Mouse (Mus musculus): Measurements from ENCODE around the gene Kcnh7. TPM values are rescaled to one million over a fixed set of nuclear protein-coding genes. Genes with fewer than 3 reads are reported as not detected.

Gene Kcnh7
- polyA plus RNA-seq, 1 experiment, result not detected

DNA sequence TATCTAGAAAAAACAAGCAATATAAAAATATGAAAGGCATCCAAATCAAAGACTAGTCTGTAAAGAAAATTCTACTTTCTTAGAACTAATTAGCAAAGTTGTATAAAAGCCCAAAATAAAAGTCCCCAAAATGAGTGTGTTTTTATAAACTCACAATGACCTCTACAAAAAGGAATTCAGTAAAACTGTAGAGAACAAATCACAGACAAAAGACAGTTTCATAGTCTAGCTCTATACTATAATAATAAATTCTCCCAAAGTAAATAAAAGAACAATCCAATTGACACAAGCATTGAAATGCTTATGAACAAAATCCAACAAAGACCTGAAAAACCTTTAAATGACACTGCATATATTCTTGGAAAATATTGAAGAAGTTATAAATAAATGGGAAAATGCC lies 169.2 kb downstream of the Kcnh7 start:
- Histone ChIP-seq H3K4me1 (ENCODE audit: control insufficient read depth, insufficient read depth, low read length) (no peaks in the 10 kb centered on the region), H3K4me3 (replicated peaks; ENCODE audit: control insufficient read depth, low read depth, low read length) (no peak overlapping the region), H3K27ac (ENCODE audit: control insufficient read depth, insufficient read depth, low read depth, low read length, poor library complexity) (no peak overlapping the region)
- TF ChIP-seq POLR2A (IDR thresholded peaks at IDR 0.05; ENCODE audit: borderline replicate concordance, control insufficient read depth, low read depth, low read length) (no peak), CTCF (IDR thresholded peaks at IDR 0.05; ENCODE audit: control insufficient read depth, insufficient read depth, low read length) (no peak)

- 79% methylated on average over 4 of the region's 4 CpGs for WGBS
- no peak overlapping the region for H3K27ac ChIP-seq (ENCODE audit: control insufficient read depth, insufficient read depth, low read depth, low read length, poor library complexity)
- H3K4me3 ChIP-seq (replicated peaks; ENCODE audit: control insufficient read depth, low read depth, low read length), result no peak overlapping the region
- no peaks in the 10 kb centered on the region for H3K4me1 ChIP-seq (ENCODE audit: control insufficient read depth, insufficient read depth, low read length)
- TF ChIP-seq CTCF (IDR thresholded peaks at IDR 0.05; ENCODE audit: control insufficient read depth, insufficient read depth, low read length) (no peak), POLR2A (IDR thresholded peaks at IDR 0.05; ENCODE audit: borderline replicate concordance, control insufficient read depth, low read depth, low read length) (no peak)
Measured at GRCm38 (mm10) chr2:63009141-63009540, 174.9 kb downstream of the Kcnh7 start.

DNA sequence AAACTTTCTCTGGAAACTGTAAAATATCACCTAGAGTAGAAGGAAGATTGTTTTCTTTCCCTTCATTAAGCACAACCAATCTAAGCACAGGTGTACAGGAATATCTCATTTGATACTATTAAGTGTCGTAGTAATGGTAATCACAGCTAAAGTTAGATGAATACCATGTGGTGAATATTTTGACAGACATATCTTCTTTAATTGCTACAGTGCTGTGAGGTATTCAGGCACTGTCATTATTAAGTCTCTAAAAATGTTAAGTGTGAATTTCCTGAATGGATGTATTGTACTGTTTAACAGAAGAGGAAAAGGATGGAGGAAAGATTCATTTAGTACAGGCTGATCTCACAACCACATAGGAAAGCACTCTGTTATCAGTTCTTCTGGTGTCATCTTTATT lies 181.3 kb downstream of the Kcnh7 start:
- Histone ChIP-seq H3K4me3 (replicated peaks; ENCODE audit: control insufficient read depth, low read depth, low read length) (no peak overlapping the region), H3K27ac (ENCODE audit: control insufficient read depth, insufficient read depth, low read depth, low read length, poor library complexity) (no peak overlapping the region), H3K4me1 (ENCODE audit: control insufficient read depth, insufficient read depth, low read length) (no peaks in the 10 kb centered on the region)
- 68% methylated on average over 1 of the region's 1 CpGs for WGBS
- TF ChIP-seq CTCF (IDR thresholded peaks at IDR 0.05; ENCODE audit: control insufficient read depth, insufficient read depth, low read length) (no peak), POLR2A (IDR thresholded peaks at IDR 0.05; ENCODE audit: borderline replicate concordance, control insufficient read depth, low read depth, low read length) (no peak)

- no peaks in the 10 kb centered on the region for H3K4me1 ChIP-seq (ENCODE audit: control insufficient read depth, insufficient read depth, low read length)
- 63% methylated on average over 2 of the region's 2 CpGs for WGBS
- TF ChIP-seq CTCF (IDR thresholded peaks at IDR 0.05; ENCODE audit: control insufficient read depth, insufficient read depth, low read length) (no peak), POLR2A (IDR thresholded peaks at IDR 0.05; ENCODE audit: borderline replicate concordance, control insufficient read depth, low read depth, low read length) (no peak)
- H3K4me3 ChIP-seq (replicated peaks; ENCODE audit: control insufficient read depth, low read depth, low read length), result no peak overlapping the region
- no peak overlapping the region for H3K27ac ChIP-seq (ENCODE audit: control insufficient read depth, insufficient read depth, low read depth, low read length, poor library complexity)
Measured at GRCm38 (mm10) chr2:62997692-62998091, 186.4 kb downstream of the Kcnh7 start.

- no peak overlapping the region for H3K27ac ChIP-seq (ENCODE audit: control insufficient read depth, insufficient read depth, low read depth, low read length, poor library complexity)
- no peak overlapping the region for H3K4me3 ChIP-seq (replicated peaks; ENCODE audit: control insufficient read depth, low read depth, low read length)
- TF ChIP-seq CTCF (IDR thresholded peaks at IDR 0.05; ENCODE audit: control insufficient read depth, insufficient read depth, low read length) (no peak), POLR2A (IDR thresholded peaks at IDR 0.05; ENCODE audit: borderline replicate concordance, control insufficient read depth, low read depth, low read length) (no peak)
- H3K4me1 ChIP-seq (ENCODE audit: control insufficient read depth, insufficient read depth, low read length), result no peaks in the 10 kb centered on the region
Measured at GRCm38 (mm10) chr2:62988616-62989015, 195.5 kb downstream of the Kcnh7 start.

DNA sequence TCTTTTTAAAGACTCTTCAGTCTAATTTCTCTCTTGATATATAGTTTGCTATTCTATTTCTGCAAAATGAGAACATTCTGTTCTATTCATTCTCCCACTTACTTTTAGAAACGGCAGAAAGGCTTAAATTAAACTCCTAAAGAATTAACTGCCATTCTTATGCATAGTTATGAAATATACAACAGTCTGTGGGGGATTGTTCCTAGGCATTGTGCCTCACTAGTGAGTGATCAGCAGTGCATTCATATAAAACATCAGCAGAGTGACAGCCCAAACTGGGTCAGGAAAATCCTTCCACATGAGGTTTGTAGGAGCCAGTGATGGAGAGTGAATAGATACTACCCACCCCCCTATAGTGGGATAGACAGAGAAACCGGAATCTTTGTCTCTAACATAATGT lies 200.2 kb downstream of the Kcnh7 start:
- WGBS, result 50% methylated on average over 2 of the region's 2 CpGs
- TF ChIP-seq POLR2A (IDR thresholded peaks at IDR 0.05; ENCODE audit: borderline replicate concordance, control insufficient read depth, low read depth, low read length) (no peak), CTCF (IDR thresholded peaks at IDR 0.05; ENCODE audit: control insufficient read depth, insufficient read depth, low read length) (no peak)
- Histone ChIP-seq H3K27ac (ENCODE audit: control insufficient read depth, insufficient read depth, low read depth, low read length, poor library complexity) (no peak overlapping the region), H3K4me3 (replicated peaks; ENCODE audit: control insufficient read depth, low read depth, low read length) (no peak overlapping the region), H3K4me1 (ENCODE audit: control insufficient read depth, insufficient read depth, low read length) (no peaks in the 10 kb centered on the region)

GRCm38 (mm10) chr2:62935273-62935874 lies 248.7 kb downstream of the Kcnh7 start:
- whole genome bisulfite sequencing, result 78% methylated on average over 1 of the region's 1 CpGs
- H3K27ac ChIP-seq (ENCODE audit: control insufficient read depth, insufficient read depth, low read depth, low read length, poor library complexity), result no peak overlapping the region
- no peak for TF ChIP-seq CTCF (IDR thresholded peaks at IDR 0.05; ENCODE audit: control insufficient read depth, insufficient read depth, low read length)
- no peak for TF ChIP-seq POLR2A (IDR thresholded peaks at IDR 0.05; ENCODE audit: borderline replicate concordance, control insufficient read depth, low read depth, low read length)
- no peak overlapping the region for H3K4me3 ChIP-seq (replicated peaks; ENCODE audit: control insufficient read depth, low read depth, low read length)
- no peaks in the 10 kb centered on the region for H3K4me1 ChIP-seq (ENCODE audit: control insufficient read depth, insufficient read depth, low read length)

- H3K4me1 ChIP-seq (ENCODE audit: control insufficient read depth, insufficient read depth, low read length), result no peaks in the 10 kb centered on the region
- WGBS, result 65% methylated on average over 3 of the region's 3 CpGs
- TF ChIP-seq POLR2A (IDR thresholded peaks at IDR 0.05; ENCODE audit: borderline replicate concordance, control insufficient read depth, low read depth, low read length), result no peak
- no peak for TF ChIP-seq CTCF (IDR thresholded peaks at IDR 0.05; ENCODE audit: control insufficient read depth, insufficient read depth, low read length)
- no peak overlapping the region for H3K4me3 ChIP-seq (replicated peaks; ENCODE audit: control insufficient read depth, low read depth, low read length)
- no peak overlapping the region for H3K27ac ChIP-seq (ENCODE audit: control insufficient read depth, insufficient read depth, low read depth, low read length, poor library complexity)
Measured at GRCm38 (mm10) chr2:62928494-62928893, 255.6 kb downstream of the Kcnh7 start.

DNA sequence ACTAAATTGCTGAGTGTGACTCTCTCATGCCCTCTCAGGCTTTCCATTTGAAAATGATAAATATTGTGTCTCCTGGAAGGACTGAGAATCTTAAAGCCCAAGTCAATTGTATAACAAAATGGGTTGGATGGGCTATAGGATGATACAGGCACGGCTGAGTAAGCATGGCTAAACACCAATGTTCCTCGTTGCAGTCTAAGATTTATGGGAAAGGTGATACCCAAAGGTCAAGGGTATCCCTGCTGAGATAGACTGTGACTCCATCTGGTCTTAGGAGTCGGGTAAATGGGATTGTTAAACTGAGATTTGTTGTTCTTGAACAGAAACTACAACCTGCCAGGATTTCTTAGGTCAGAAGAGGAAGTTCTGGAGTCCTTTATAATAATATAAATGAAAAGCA lies 256.0 kb downstream of the Kcnh7 start:
- WGBS, result 56% methylated on average over 3 of the region's 3 CpGs
- TF ChIP-seq CTCF (IDR thresholded peaks at IDR 0.05; ENCODE audit: control insufficient read depth, insufficient read depth, low read length) (no peak), POLR2A (IDR thresholded peaks at IDR 0.05; ENCODE audit: borderline replicate concordance, control insufficient read depth, low read depth, low read length) (no peak)
- no peak overlapping the region for H3K4me3 ChIP-seq (replicated peaks; ENCODE audit: control insufficient read depth, low read depth, low read length)
- H3K4me1 ChIP-seq (ENCODE audit: control insufficient read depth, insufficient read depth, low read length), result no peaks in the 10 kb centered on the region
- H3K27ac ChIP-seq (ENCODE audit: control insufficient read depth, insufficient read depth, low read depth, low read length, poor library complexity), result no peak overlapping the region

Measured in bone marrow, adult 2 months (tissue).